Mouse (Mus musculus): ENCODE results near the gene Setd5.

GRCm38 (mm10) chr6:113097662-113098061 lies 20.5 kb downstream of the Setd5 start:
- TF ChIP-seq POLR2A (IDR thresholded peaks at IDR 0.05; ENCODE audit: insufficient read depth, low read depth, low read length), result no peak
- no peak for TF ChIP-seq CTCF (IDR thresholded peaks at IDR 0.05)
- TF ChIP-seq EP300 (IDR thresholded peaks at IDR 0.05; ENCODE audit: insufficient read depth, low read depth, low read length), result no peak

Data from heart, adult 2 months (tissue).